Mouse (Mus musculus) inflammation-experienced regulatory T-cells, adult 16 weeks (primary cell): ENCODE measurements around the gene Gm5114. TPM values are rescaled to one million over a fixed set of nuclear protein-coding genes. Genes with fewer than 3 reads are reported as not detected.

ENCODE experiments used
- polyA plus RNA-seq: library from polyadenylated mRNA; unstranded; fragments of 100-300 nt; shearing (Covaris generic); gene quantifications from one replicate; pipeline ENCODE4 v1.2.1, GENCODE M21; 2017

Gene Gm5114
- polyA plus RNA-seq, result not detected

DNA sequence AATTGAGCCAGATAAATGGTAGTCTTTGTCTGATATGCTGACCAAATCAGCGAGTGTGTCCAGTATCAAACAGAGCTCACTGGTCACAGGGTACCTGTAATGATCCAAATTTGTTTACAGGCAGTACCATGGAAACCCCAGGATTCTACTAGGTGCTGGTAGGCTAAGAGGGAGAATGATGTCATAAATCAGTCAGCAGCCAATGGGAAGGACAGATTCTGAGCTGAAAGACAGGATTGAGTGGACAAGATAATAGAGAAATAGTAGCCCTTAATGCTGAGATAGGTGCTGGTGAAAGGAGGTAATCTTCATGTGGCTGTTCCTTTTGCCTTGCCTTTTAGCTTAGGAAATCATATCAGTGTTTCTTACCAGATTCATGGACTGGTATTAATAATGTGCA is at the start of gene Gm5114:
Gm5114 (minus strand) TSS at position 101 of the 400 bp plus-strand sequence.

Other genes with a start within 250 kb of the Gm5114 start
- gene Zfp619, start 104.6 kb upstream of the Gm5114 start, polyA plus RNA-seq, result 2.5 TPM